Mouse (Mus musculus) forebrain, embryonic 15.5 days (tissue): ENCODE measurements at regions not wholly inside any gene's neighbourhood (a gene's known extent, or its start where the extent isn't known, plus 50 kb on each side); places are given as distances from the start of the nearest gene placed in this dataset.
A peak's percentile ranks its signal among the peaks of the same experiment; 100 is the strongest.

Source experiments
- ATAC-seq: fragments of 200-750 bp; cut with Nextera tagmentation; replicated peaks from 2 replicates; pipeline ENCODE4 v1.8.0; 2017; ENCODE audit warnings: mild to moderate bottlenecking, moderate TSS enrichment, moderate library complexity
- H3K27ac ChIP-seq: fragments of 300-500 bp; sonication (generic); replicated peaks from 2 replicates; pipeline ENCODE4 v1.5.1; 2015; ENCODE audit warnings: mild to moderate bottlenecking, inconsistent platforms
- H3K27me3 ChIP-seq: fragments of 300-500 bp; sonication (generic); 2 replicates; pipeline ENCODE4 v1.6.1; 2015; ENCODE audit warnings: inconsistent platforms
- H3K36me3 ChIP-seq: fragments of 300-500 bp; sonication (generic); 2 replicates; pipeline ENCODE4 v1.6.1; 2015; ENCODE audit warnings: mild to moderate bottlenecking, inconsistent platforms
- H3K4me1 ChIP-seq: fragments of 300-500 bp; sonication (generic); 2 replicates; pipeline ENCODE4 v1.6.1; 2015; ENCODE audit warnings: inconsistent platforms
- H3K4me2 ChIP-seq: fragments of 300-500 bp; sonication (generic); replicated peaks from 2 replicates; pipeline ENCODE4 v1.6.1; 2015; ENCODE audit warnings: mild to moderate bottlenecking, inconsistent platforms
- H3K4me3 ChIP-seq: fragments of 300-500 bp; sonication (generic); 2 replicates; pipeline ENCODE4 v1.5.1; 2015; ENCODE audit warnings: mild to moderate bottlenecking, inconsistent platforms
- H3K9ac ChIP-seq: fragments of 300-500 bp; sonication (generic); replicated peaks from 2 replicates; pipeline ENCODE4 v1.6.1; 2015; ENCODE audit warnings: mild to moderate bottlenecking, inconsistent platforms
- H3K9me3 ChIP-seq: fragments of 300-500 bp; sonication (generic); 2 replicates; pipeline ENCODE4 v1.6.1; 2016; ENCODE audit warnings: inconsistent platforms
- WGBS: fragments of 180-500 bp; shearing (Covaris S2); methylation state at CpG from one replicate; pipeline ENCODE4 v1.1.7; 2015; ENCODE audit warnings: mixed read lengths; 5-methylcytosine and 5-hydroxymethylcytosine counted together

- H3K9ac ChIP-seq: no peak overlapping the region
- no peak overlapping the region for H3K4me2 ChIP-seq
- peaks cover 9% of the 10 kb centered on the region for H3K4me1 ChIP-seq
- no peaks in the 10 kb centered on the region for H3K27me3 ChIP-seq
- H3K36me3 ChIP-seq: no peaks in the 10 kb centered on the region
- WGBS: 78% methylated on average over 5 of the region's 5 CpGs
- no peak overlapping the region for H3K4me3 ChIP-seq
- no peaks in the 10 kb centered on the region for H3K9me3 ChIP-seq
- no peak for ATAC-seq
- no peak overlapping the region for H3K27ac ChIP-seq
Observed at GRCm38 (mm10) chr8:87043016-87043415, 158.0 kb upstream of the N4bp1 start.

- no peak overlapping the region for H3K27ac ChIP-seq
- ATAC-seq: no peak
- 6% methylated on average over 48 of the region's 48 CpGs for WGBS
Observed at GRCm38 (mm10) chr8:87037620-87038380, 152.7 kb upstream of the N4bp1 start.

GRCm38 (mm10) chr8:87035996-87036395, 150.9 kb upstream of the N4bp1 start:
- H3K9ac ChIP-seq: no peak overlapping the region
- no peak for ATAC-seq
- H3K4me2 ChIP-seq: no peak overlapping the region
- H3K27me3 ChIP-seq: 0 out of 2 replicates have a peak, but pooled peaks cover 4% of the 10 kb centered on the region
- no peaks in the 10 kb centered on the region for H3K36me3 ChIP-seq
- no peaks in the 10 kb centered on the region for H3K9me3 ChIP-seq
- H3K4me1 ChIP-seq: peaks cover 16% of the 10 kb centered on the region
- H3K4me3 ChIP-seq: no peak overlapping the region
- H3K27ac ChIP-seq: no peak overlapping the region
- 74% methylated on average over 10 of the region's 10 CpGs for WGBS

More at GRCm38 (mm10) chr8:87037620-87038380, 152.7 kb upstream of the N4bp1 start:
- Histone ChIP-seq H3K9ac (peak overlapping the region; percentile 58), H3K4me2 (peak overlapping the region; percentile 87), H3K4me3 (peak overlapping the region; percentile 41), H3K27me3 (0 out of 2 replicates have a peak, but pooled peaks cover 4% of the 10 kb centered on the region), H3K4me1 (peaks cover 16% of the 10 kb centered on the region), H3K9me3 (no peaks in the 10 kb centered on the region), H3K36me3 (no peaks in the 10 kb centered on the region)

- 83% methylated on average over 1 of the region's 1 CpGs for WGBS
- ATAC-seq: no peak
- Histone ChIP-seq H3K9me3 (no peaks in the 10 kb centered on the region), H3K4me3 (no peak overlapping the region), H3K4me2 (no peak overlapping the region), H3K27ac (no peak overlapping the region), H3K36me3 (no peaks in the 10 kb centered on the region), H3K4me1 (no peaks in the 10 kb centered on the region), H3K27me3 (no peaks in the 10 kb centered on the region), H3K9ac (no peak overlapping the region)
Observed at GRCm38 (mm10) chr8:87028171-87028570, 143.1 kb upstream of the N4bp1 start.

- Histone ChIP-seq H3K9me3 (no peaks in the 10 kb centered on the region), H3K9ac (no peak overlapping the region), H3K27me3 (no peaks in the 10 kb centered on the region), H3K4me3 (no peak overlapping the region), H3K27ac (no peak overlapping the region), H3K36me3 (no peaks in the 10 kb centered on the region), H3K4me1 (no peaks in the 10 kb centered on the region), H3K4me2 (no peak overlapping the region)
- WGBS: 54% methylated on average over 1 of the region's 1 CpGs
- no peak for ATAC-seq
Observed at GRCm38 (mm10) chr8:87025946-87026345, 140.9 kb upstream of the N4bp1 start.

DNA sequence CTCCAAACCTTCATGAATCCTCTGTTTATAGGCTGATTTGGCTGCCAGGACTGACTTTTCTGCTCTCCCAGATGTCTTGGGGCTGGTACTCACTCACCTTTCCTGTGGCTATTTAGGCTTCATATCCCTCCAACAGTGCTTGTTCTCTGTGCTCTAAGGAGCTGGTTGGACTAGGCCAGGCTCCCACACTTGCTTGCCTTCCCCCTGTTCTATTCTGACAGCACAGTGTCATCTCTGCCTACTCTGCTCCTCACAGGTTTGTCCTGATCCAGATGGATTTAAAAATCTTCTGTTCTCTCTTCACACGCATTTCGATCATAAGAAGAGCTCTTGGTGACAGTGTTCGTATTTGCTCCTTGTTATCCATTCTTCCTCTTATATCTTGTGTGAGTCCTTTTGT, 134.7 kb upstream of the N4bp1 start:
- ATAC-seq: no peak
- no peak overlapping the region for H3K27ac ChIP-seq
- H3K9me3 ChIP-seq: no peaks in the 10 kb centered on the region
- no peaks in the 10 kb centered on the region for H3K36me3 ChIP-seq
- no peak overlapping the region for H3K4me3 ChIP-seq
- WGBS: 92% methylated on average over 3 of the region's 3 CpGs
- H3K4me2 ChIP-seq: no peak overlapping the region
- H3K27me3 ChIP-seq: no peaks in the 10 kb centered on the region
- H3K9ac ChIP-seq: no peak overlapping the region
- H3K4me1 ChIP-seq: no peaks in the 10 kb centered on the region

DNA sequence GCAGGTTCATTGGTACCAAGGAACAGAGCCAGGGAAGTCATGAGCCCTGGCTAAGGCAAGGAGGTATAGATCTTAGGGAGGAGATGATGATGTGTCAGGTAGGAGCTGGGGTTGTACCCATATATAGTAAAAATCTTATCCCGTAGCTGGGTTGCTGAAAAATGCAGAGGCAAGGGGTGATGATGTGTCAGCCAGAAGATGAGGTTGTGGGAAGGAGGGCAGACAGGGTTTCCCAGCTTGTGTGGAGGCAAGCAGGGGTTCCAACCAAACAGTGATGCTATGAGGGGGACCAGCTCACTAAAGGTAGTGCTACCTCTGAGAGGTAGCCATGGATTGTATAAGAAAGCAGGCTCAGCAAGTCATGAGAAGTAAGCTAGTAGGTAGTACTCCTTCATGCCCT, 90.5 kb upstream of the N4bp1 start:
- Histone ChIP-seq H3K9ac (no peak overlapping the region), H3K36me3 (no peaks in the 10 kb centered on the region), H3K9me3 (no peaks in the 10 kb centered on the region), H3K4me2 (no peak overlapping the region), H3K4me1 (no peaks in the 10 kb centered on the region), H3K27me3 (no peaks in the 10 kb centered on the region), H3K27ac (no peak overlapping the region), H3K4me3 (no peak overlapping the region)
- no peak for ATAC-seq
- WGBS: 92% methylated on average over 1 of the region's 1 CpGs

- no peaks in the 10 kb centered on the region for H3K9me3 ChIP-seq
- no peak for ATAC-seq
- no peaks in the 10 kb centered on the region for H3K27me3 ChIP-seq
- H3K9ac ChIP-seq: no peak overlapping the region
- no peak overlapping the region for H3K4me2 ChIP-seq
- H3K4me1 ChIP-seq: no peaks in the 10 kb centered on the region
- no peaks in the 10 kb centered on the region for H3K36me3 ChIP-seq
- H3K4me3 ChIP-seq: no peak overlapping the region
- 91% methylated on average over 3 of the region's 3 CpGs for WGBS
- no peak overlapping the region for H3K27ac ChIP-seq
Observed at GRCm38 (mm10) chr8:86971736-86972135, 86.7 kb upstream of the N4bp1 start.

DNA sequence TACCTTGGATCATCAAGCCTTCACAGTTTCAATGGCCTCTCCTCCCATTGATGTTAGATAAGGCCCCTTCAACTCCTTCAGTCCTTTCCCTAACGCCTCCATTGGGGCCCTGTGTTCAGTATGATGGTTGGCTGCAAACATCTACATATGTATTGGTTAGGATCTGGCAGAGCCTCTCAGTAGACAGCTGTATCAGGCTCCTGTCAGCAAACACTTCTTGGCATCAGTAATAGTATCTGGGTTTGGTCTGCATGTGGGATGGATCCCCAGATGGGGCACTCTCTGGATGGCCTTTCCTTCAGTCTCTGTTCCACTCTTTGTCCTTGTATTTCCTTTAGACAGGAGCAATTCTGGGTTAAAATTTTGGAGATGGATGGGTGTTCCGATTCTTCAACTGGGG, 84.0 kb upstream of the N4bp1 start:
- H3K9ac ChIP-seq: no peak overlapping the region
- H3K4me3 ChIP-seq: no peak overlapping the region
- no peak for ATAC-seq
- H3K4me2 ChIP-seq: no peak overlapping the region
- H3K9me3 ChIP-seq: no peaks in the 10 kb centered on the region
- no peaks in the 10 kb centered on the region for H3K4me1 ChIP-seq
- 87% methylated on average over 2 of the region's 2 CpGs for WGBS
- no peaks in the 10 kb centered on the region for H3K27me3 ChIP-seq
- H3K27ac ChIP-seq: no peak overlapping the region
- no peaks in the 10 kb centered on the region for H3K36me3 ChIP-seq

GRCm38 (mm10) chr8:86967891-86968311, 82.8 kb upstream of the N4bp1 start:
- H3K4me3 ChIP-seq: no peak overlapping the region
- no peak overlapping the region for H3K4me2 ChIP-seq
- no peak overlapping the region for H3K9ac ChIP-seq
- no peaks in the 10 kb centered on the region for H3K36me3 ChIP-seq
- no peaks in the 10 kb centered on the region for H3K27me3 ChIP-seq
- H3K9me3 ChIP-seq: no peaks in the 10 kb centered on the region
- whole genome bisulfite sequencing: 18% methylated on average over 3 of the region's 3 CpGs
- H3K4me1 ChIP-seq: no peaks in the 10 kb centered on the region
- no peak overlapping the region for H3K27ac ChIP-seq
- no peak for ATAC-seq

GRCm38 (mm10) chr8:86961218-86962195, 76.4 kb upstream of the N4bp1 start:
- H3K27me3 ChIP-seq: no peaks in the 10 kb centered on the region
- WGBS: 9% methylated on average over 20 of the region's 20 CpGs

More at GRCm38 (mm10) chr8:86961218-86962195, 76.4 kb upstream of the N4bp1 start:
- H3K9me3 ChIP-seq: no peaks in the 10 kb centered on the region
- H3K36me3 ChIP-seq: no peaks in the 10 kb centered on the region
- H3K9ac ChIP-seq: no peak overlapping the region
- peak overlapping the region; percentile 15; the same call in 1 of the 2 replicates for H3K27ac ChIP-seq
- H3K4me1 ChIP-seq: peaks cover 17% of the 10 kb centered on the region
- ATAC-seq: peak; percentile 95
- no peak overlapping the region for H3K4me3 ChIP-seq
- peak overlapping the region; percentile 31 for H3K4me2 ChIP-seq
